Mouse (Mus musculus) liver (tissue): ENCODE results near the gene Sgta.
A peak's percentile ranks its signal among the peaks of the same experiment; 100 is the strongest.
"Not testable (repeated sequence)": the region's sequence is repeated elsewhere in the genome, so short reads cannot be mapped to it uniquely, and the experiment has no call there.

Experiments used
- DNase-seq: peaks from one replicate; pipeline ENCODE4 v3.0.0-alpha.2; 2020; ENCODE audit warnings: mixed read lengths

Gene Sgta

GRCm38 (mm10) chr10:81057406-81058130, 2.4 kb downstream of the Sgta start:
- no peak for DNase-seq

GRCm38 (mm10) chr10:81055802-81056340, 4.1 kb downstream of the Sgta start:
- DNase-seq = not testable (repeated sequence)

GRCm38 (mm10) chr10:81055169-81055568, 4.8 kb downstream of the Sgta start:
- no peak for DNase-seq

GRCm38 (mm10) chr10:81052577-81052976, 7.4 kb downstream of the Sgta start:
- DNase-seq = no peak

- peak; percentile 20 for DNase-seq
Observed at GRCm38 (mm10) chr10:81051133-81051532, 8.8 kb downstream of the Sgta start.

GRCm38 (mm10) chr10:81050645-81051044, 9.3 kb downstream of the Sgta start:
- peak; percentile 57 for DNase-seq

GRCm38 (mm10) chr10:81045246-81045645, 14.7 kb downstream of the Sgta start:
- DNase-seq = not testable (repeated sequence)

- DNase-seq = peak; percentile 72
Observed at GRCm38 (mm10) chr10:81041458-81042175, 18.4 kb downstream of the Sgta start.

GRCm38 (mm10) chr10:81036988-81037580, 22.9 kb downstream of the Sgta start, which contains the start of gene Slc39a3:
Slc39a3 (minus strand) TSS chr10:81037426.
- peak; percentile 96 for DNase-seq

GRCm38 (mm10) chr10:81036251-81036650, 23.7 kb downstream of the Sgta start:
- DNase-seq = no peak

- DNase-seq = no peak
Observed at GRCm38 (mm10) chr10:81033586-81033985, 26.4 kb downstream of the Sgta start.

- no peak for DNase-seq
Observed at GRCm38 (mm10) chr10:81029031-81029430, 30.9 kb downstream of the Sgta start.

GRCm38 (mm10) chr10:81028219-81028618, 31.8 kb downstream of the Sgta start:
- DNase-seq = no peak

- no peak for DNase-seq
Observed at GRCm38 (mm10) chr10:81027331-81027730, 32.6 kb downstream of the Sgta start.

GRCm38 (mm10) chr10:81026857-81027256, 33.1 kb downstream of the Sgta start:
- no peak for DNase-seq

- DNase-seq = no peak
Observed at GRCm38 (mm10) chr10:81025639-81026275, 34.2 kb downstream of the Sgta start, which contains the start of gene Diras1. Diras1 (minus strand) TSS chr10:81025662.

GRCm38 (mm10) chr10:81025047-81025621, 34.8 kb downstream of the Sgta start:
- no peak for DNase-seq

- DNase-seq = no peak
Observed at GRCm38 (mm10) chr10:81024346-81024937, 35.5 kb downstream of the Sgta start.

- DNase-seq = peak; percentile 25
Observed at GRCm38 (mm10) chr10:81022744-81023143, 37.2 kb downstream of the Sgta start.

GRCm38 (mm10) chr10:81021547-81022110, 38.4 kb downstream of the Sgta start:
- DNase-seq = no peak

GRCm38 (mm10) chr10:81020207-81020606, 39.8 kb downstream of the Sgta start:
- no peak for DNase-seq

- DNase-seq = no peak
Observed at GRCm38 (mm10) chr10:81019687-81020086, 40.3 kb downstream of the Sgta start.
